Mouse (Mus musculus) forebrain, embryonic 12.5 days (tissue): Measurements from ENCODE around the gene Sez6l. TPM values are rescaled to one million over a fixed set of nuclear protein-coding genes. Genes with fewer than 3 reads are reported as not detected.
A peak's percentile ranks its signal among the peaks of the same experiment; 100 is the strongest.

Source experiments
- ATAC-seq: fragments of 200-750 bp; cut with Nextera tagmentation; 2 replicates; pipeline ENCODE4 v1.8.0; 2017; ENCODE audit warnings: moderate TSS enrichment; ENCODE audit not compliant: low FRiP score
- H3K27ac ChIP-seq: fragments of 300-500 bp; sonication (generic); 2 replicates; pipeline ENCODE4 v1.5.1; 2016; ENCODE audit warnings: mild to moderate bottlenecking
- H3K27me3 ChIP-seq: fragments of 300-500 bp; sonication (generic); 2 replicates; pipeline ENCODE4 v1.6.1; 2016; ENCODE audit warnings: mild to moderate bottlenecking
- H3K36me3 ChIP-seq: fragments of 300-500 bp; sonication (generic); replicated peaks from 2 replicates; pipeline ENCODE4 v1.6.1; 2016; ENCODE audit warnings: mild to moderate bottlenecking
- H3K4me1 ChIP-seq: fragments of 300-500 bp; sonication (generic); 2 replicates; pipeline ENCODE4 v1.6.1; 2016
- H3K4me2 ChIP-seq: fragments of 300-500 bp; sonication (generic); 2 replicates; pipeline ENCODE4 v1.6.1; 2016; ENCODE audit warnings: mild to moderate bottlenecking, moderate library complexity
- H3K4me3 ChIP-seq: fragments of 300-500 bp; sonication (generic); replicated peaks from 2 replicates; pipeline ENCODE4 v1.5.1; 2016; ENCODE audit warnings: mild to moderate bottlenecking
- H3K9ac ChIP-seq: fragments of 300-500 bp; sonication (generic); 2 replicates; pipeline ENCODE4 v1.6.1; 2016; ENCODE audit warnings: mild to moderate bottlenecking
- H3K9me3 ChIP-seq: fragments of 300-500 bp; sonication (generic); 2 replicates; pipeline ENCODE4 v1.6.1; 2016
- WGBS: fragments of 180-500 bp; shearing (Covaris S2); methylation state at CpG from one replicate; pipeline ENCODE4 v1.1.7; 2016; 5-methylcytosine and 5-hydroxymethylcytosine counted together
- polyA plus RNA-seq: library from polyadenylated mRNA; unstranded; fragments of >200 nt; fragmentation: Nextera tagmentation; extraction: Ambion mirVana; gene quantifications from 2 replicates; pipeline ENCODE4 v1.2.1, GENCODE M21; 2016

Gene Sez6l
- polyA plus RNA-seq, 1 experiment from 2014 or later = 13.4 TPM

- H3K4me1 ChIP-seq = peaks cover 38% of the 10 kb centered on the region
- H3K4me3 ChIP-seq = no peak overlapping the region
- H3K36me3 ChIP-seq = no peaks in the 10 kb centered on the region
- H3K9ac ChIP-seq = no peak overlapping the region
- 0 out of 2 replicates have a peak overlapping the region, but pooled peaks have one; percentile 32 for H3K27ac ChIP-seq
- no peaks in the 10 kb centered on the region for H3K9me3 ChIP-seq
- no peak for ATAC-seq
- no peak overlapping the region for H3K4me2 ChIP-seq
- H3K27me3 ChIP-seq = peaks cover 4% of the 10 kb centered on the region; the same call in 1 of the 2 replicates
- 37% methylated on average over 3 of the region's 3 CpGs for WGBS
These were observed 26.6 kb upstream of the Sez6l start for GRCm38 (mm10) chr5:112603594-112603993.

- Histone ChIP-seq H3K27me3 (peaks cover 4% of the 10 kb centered on the region; the same call in 1 of the 2 replicates), H3K27ac (no peak overlapping the region), H3K9me3 (no peaks in the 10 kb centered on the region), H3K4me1 (peaks cover 32% of the 10 kb centered on the region), H3K36me3 (no peaks in the 10 kb centered on the region), H3K9ac (no peak overlapping the region), H3K4me2 (no peak overlapping the region), H3K4me3 (no peak overlapping the region)
- WGBS = 59% methylated on average over 11 of the region's 11 CpGs
- no peak for ATAC-seq
These were observed 23.4 kb upstream of the Sez6l start for GRCm38 (mm10) chr5:112600309-112600939.

- H3K9ac ChIP-seq = no peak overlapping the region
- peaks cover 34% of the 10 kb centered on the region for H3K4me1 ChIP-seq
- ATAC-seq = no peak
- 89% methylated on average over 6 of the region's 6 CpGs for WGBS
- peaks cover 4% of the 10 kb centered on the region; the same call in 1 of the 2 replicates for H3K27me3 ChIP-seq
- no peaks in the 10 kb centered on the region for H3K9me3 ChIP-seq
- H3K36me3 ChIP-seq = no peaks in the 10 kb centered on the region
- H3K4me3 ChIP-seq = no peak overlapping the region
- H3K4me2 ChIP-seq = no peak overlapping the region
- no peak overlapping the region for H3K27ac ChIP-seq
These were observed 22.7 kb upstream of the Sez6l start for GRCm38 (mm10) chr5:112599538-112600308.

GRCm38 (mm10) chr5:112597876-112598275 lies 20.9 kb upstream of the Sez6l start:
- H3K36me3 ChIP-seq = no peaks in the 10 kb centered on the region
- H3K27ac ChIP-seq = peak overlapping the region; percentile 39; the same call in 1 of the 2 replicates
- H3K9me3 ChIP-seq = no peaks in the 10 kb centered on the region
- H3K4me2 ChIP-seq = no peak overlapping the region
- 83% methylated on average over 6 of the region's 6 CpGs for WGBS
- H3K4me1 ChIP-seq = peaks cover 28% of the 10 kb centered on the region
- H3K27me3 ChIP-seq = peaks cover 4% of the 10 kb centered on the region; the same call in 1 of the 2 replicates
- ATAC-seq = no peak
- H3K9ac ChIP-seq = no peak overlapping the region
- no peak overlapping the region for H3K4me3 ChIP-seq

- no peak for ATAC-seq
- 88% methylated on average over 2 of the region's 2 CpGs for WGBS
These were observed 20.3 kb upstream of the Sez6l start for GRCm38 (mm10) chr5:112597307-112597706.

GRCm38 (mm10) chr5:112596729-112597128 lies 19.7 kb upstream of the Sez6l start:
- Histone ChIP-seq H3K27ac (no peak overlapping the region), H3K9me3 (no peaks in the 10 kb centered on the region), H3K27me3 (peaks cover under 1% of the 10 kb centered on the region; the same call in 1 of the 2 replicates), H3K9ac (no peak overlapping the region), H3K4me3 (no peak overlapping the region), H3K4me2 (no peak overlapping the region), H3K4me1 (peaks cover 28% of the 10 kb centered on the region), H3K36me3 (no peaks in the 10 kb centered on the region)
- WGBS = 87% methylated on average over 9 of the region's 9 CpGs
- ATAC-seq = no peak

More at GRCm38 (mm10) chr5:112597307-112597706, 20.3 kb upstream of the Sez6l start:
- no peaks in the 10 kb centered on the region for H3K36me3 ChIP-seq
- H3K4me1 ChIP-seq = peaks cover 28% of the 10 kb centered on the region
- no peak overlapping the region for H3K4me2 ChIP-seq
- no peak overlapping the region for H3K27ac ChIP-seq
- no peaks in the 10 kb centered on the region for H3K9me3 ChIP-seq
- no peak overlapping the region for H3K4me3 ChIP-seq
- H3K9ac ChIP-seq = no peak overlapping the region
- peaks cover 4% of the 10 kb centered on the region; the same call in 1 of the 2 replicates for H3K27me3 ChIP-seq

- H3K4me2 ChIP-seq = no peak overlapping the region
- no peak overlapping the region for H3K9ac ChIP-seq
- WGBS = 60% methylated on average over 7 of the region's 7 CpGs
- no peaks in the 10 kb centered on the region for H3K36me3 ChIP-seq
- no peaks in the 10 kb centered on the region for H3K9me3 ChIP-seq
- no peak overlapping the region for H3K27ac ChIP-seq
- no peak for ATAC-seq
- no peak overlapping the region for H3K4me3 ChIP-seq
- H3K4me1 ChIP-seq = peaks cover 28% of the 10 kb centered on the region
- H3K27me3 ChIP-seq = no peaks in the 10 kb centered on the region
These were observed 19.0 kb upstream of the Sez6l start for GRCm38 (mm10) chr5:112595701-112596632.

- Histone ChIP-seq H3K4me3 (no peak overlapping the region), H3K9ac (no peak overlapping the region), H3K36me3 (no peaks in the 10 kb centered on the region), H3K4me1 (peaks cover 18% of the 10 kb centered on the region), H3K9me3 (no peaks in the 10 kb centered on the region), H3K27me3 (peaks cover 7% of the 10 kb centered on the region; the same call in 1 of the 2 replicates), H3K4me2 (no peak overlapping the region), H3K27ac (no peak overlapping the region)
- WGBS = 89% methylated on average over 1 of the region's 1 CpGs
- ATAC-seq = no peak
These were observed 14.7 kb upstream of the Sez6l start for GRCm38 (mm10) chr5:112591706-112592105.

GRCm38 (mm10) chr5:112586071-112586470 lies 9.1 kb upstream of the Sez6l start:
- no peaks in the 10 kb centered on the region for H3K36me3 ChIP-seq
- no peak overlapping the region for H3K27ac ChIP-seq
- no peaks in the 10 kb centered on the region for H3K9me3 ChIP-seq
- peaks cover 17% of the 10 kb centered on the region; the same call in 1 of the 2 replicates for H3K27me3 ChIP-seq
- no peak overlapping the region for H3K9ac ChIP-seq
- H3K4me1 ChIP-seq = peaks cover 14% of the 10 kb centered on the region
- ATAC-seq = no peak
- H3K4me3 ChIP-seq = no peak overlapping the region
- no peak overlapping the region for H3K4me2 ChIP-seq
- 46% methylated on average over 6 of the region's 6 CpGs for WGBS

GRCm38 (mm10) chr5:112584155-112584769 lies 7.3 kb upstream of the Sez6l start:
- H3K9me3 ChIP-seq = no peaks in the 10 kb centered on the region
- no peak overlapping the region for H3K4me3 ChIP-seq
- peaks cover 14% of the 10 kb centered on the region for H3K4me1 ChIP-seq
- H3K27me3 ChIP-seq = peaks cover 23% of the 10 kb centered on the region
- no peak overlapping the region for H3K9ac ChIP-seq
- H3K4me2 ChIP-seq = no peak overlapping the region
- ATAC-seq = no peak
- H3K36me3 ChIP-seq = no peaks in the 10 kb centered on the region
- H3K27ac ChIP-seq = no peak overlapping the region
- WGBS = 94% methylated on average over 4 of the region's 4 CpGs

GRCm38 (mm10) chr5:112583304-112583703 lies 6.3 kb upstream of the Sez6l start:
- H3K36me3 ChIP-seq = no peaks in the 10 kb centered on the region
- peak; percentile 46; the same call in 1 of the 2 replicates for ATAC-seq
- H3K4me3 ChIP-seq = no peak overlapping the region
- no peak overlapping the region; the same call in 1 of the 2 replicates for H3K4me2 ChIP-seq
- H3K9me3 ChIP-seq = no peaks in the 10 kb centered on the region
- H3K4me1 ChIP-seq = peaks cover 15% of the 10 kb centered on the region
- no peak overlapping the region; the same call in 1 of the 2 replicates for H3K9ac ChIP-seq
- peaks cover 32% of the 10 kb centered on the region for H3K27me3 ChIP-seq
- 0 out of 2 replicates have a peak overlapping the region, but pooled peaks have one; percentile 42 for H3K27ac ChIP-seq
- WGBS = 14% methylated on average over 9 of the region's 9 CpGs
